Mouse (Mus musculus) CD4-positive helper T cell, adult 2 months (primary cell): ENCODE measurements around the gene Larp6.

Source experiments
- DNase-seq: peaks from one replicate; pipeline ENCODE4 v3.0.0-alpha.2; 2012; ENCODE audit warnings: low read depth, missing footprints, low spot score

The Larp6 gene

GRCm38 (mm10) chr9:60712771-60713541 is at the start of gene Larp6:
Gene Larp6 (plus strand): TSS chr9:60712989.
- peak; percentile 11 for DNase-seq

- DNase-seq: no peak
Observed at GRCm38 (mm10) chr9:60664385-60664784, 48.4 kb upstream of the Larp6 start.

DNA sequence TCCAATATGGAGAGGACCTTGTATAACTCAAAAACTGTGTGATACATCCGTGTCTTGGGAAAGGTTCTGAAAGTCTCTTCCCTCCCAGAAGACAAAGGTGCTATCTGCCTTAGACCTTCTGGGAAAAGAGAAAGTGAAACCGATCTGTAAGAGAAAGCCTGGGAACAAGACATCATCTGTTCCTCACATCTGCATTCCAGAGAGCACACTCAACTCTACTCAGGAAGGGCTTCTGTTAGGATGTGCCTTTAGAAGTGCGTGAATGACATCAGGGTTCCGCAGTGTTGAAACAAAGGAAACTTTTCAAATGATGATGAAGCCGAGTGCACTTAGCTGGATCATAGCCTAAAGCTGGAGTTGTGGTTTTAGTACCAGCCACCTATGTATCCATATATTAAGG is 47.9 kb upstream of the Larp6 start:
- no peak for DNase-seq

DNA sequence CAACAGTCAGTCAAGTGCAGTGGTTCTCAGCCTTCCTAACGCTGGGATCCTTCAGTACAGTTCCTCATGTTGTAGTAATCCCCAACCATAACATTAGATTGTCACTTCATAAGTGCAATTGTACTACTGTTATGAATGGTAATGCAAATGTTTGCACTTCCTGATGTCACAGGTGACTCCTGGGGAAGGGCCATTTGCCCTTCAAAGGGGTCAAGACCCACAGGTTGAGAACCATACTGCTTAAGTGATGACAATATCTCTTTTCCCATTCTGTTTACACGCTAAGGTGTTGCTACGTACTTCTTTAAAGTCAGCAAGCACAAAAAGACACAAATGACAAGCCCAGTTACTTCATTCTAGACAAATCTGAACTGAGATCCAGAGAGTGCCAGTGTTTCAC is 47.3 kb upstream of the Larp6 start:
- DNase-seq: no peak

GRCm38 (mm10) chr9:60668886-60669285 is 43.9 kb upstream of the Larp6 start:
- DNase-seq: no peak

DNA sequence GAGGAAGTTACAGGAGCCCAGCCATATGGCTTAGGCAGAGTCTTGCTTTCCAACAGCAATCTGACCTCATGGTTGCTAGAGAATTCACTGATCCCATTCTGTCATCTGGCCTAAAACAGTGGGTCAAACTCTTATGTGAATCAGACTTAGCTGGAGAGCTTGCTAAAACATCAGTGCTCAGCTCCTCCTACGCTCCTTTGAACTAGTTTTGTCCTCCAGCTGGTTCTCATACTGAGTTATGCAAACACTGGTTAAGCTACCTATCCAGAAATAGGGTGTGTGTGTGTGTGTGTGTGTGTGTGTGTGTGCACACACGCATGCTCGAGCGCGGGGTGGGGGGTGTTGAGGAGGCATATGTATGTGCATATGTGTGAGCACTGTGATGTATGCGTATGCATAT is 40.2 kb upstream of the Larp6 start:
- no peak for DNase-seq

DNA sequence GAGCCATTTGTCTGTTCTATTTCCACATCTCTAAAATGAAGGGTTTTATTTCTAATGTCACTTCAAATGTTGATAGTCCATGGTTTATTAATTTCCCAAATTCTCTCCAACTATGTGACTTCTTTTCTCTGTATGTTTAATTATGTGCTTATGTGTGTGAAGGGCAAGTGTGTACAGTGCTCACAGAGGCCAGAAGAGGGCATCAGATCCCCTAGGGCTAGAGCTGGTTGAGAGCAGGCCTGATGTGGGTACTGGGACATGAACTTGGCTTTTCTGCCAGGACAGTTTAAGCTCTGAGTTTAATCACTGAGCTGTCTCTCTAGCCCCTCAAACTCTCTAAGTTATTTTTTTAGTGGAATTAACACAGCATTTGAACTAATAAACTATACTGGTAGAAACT is 38.0 kb upstream of the Larp6 start:
- DNase-seq: no peak

DNA sequence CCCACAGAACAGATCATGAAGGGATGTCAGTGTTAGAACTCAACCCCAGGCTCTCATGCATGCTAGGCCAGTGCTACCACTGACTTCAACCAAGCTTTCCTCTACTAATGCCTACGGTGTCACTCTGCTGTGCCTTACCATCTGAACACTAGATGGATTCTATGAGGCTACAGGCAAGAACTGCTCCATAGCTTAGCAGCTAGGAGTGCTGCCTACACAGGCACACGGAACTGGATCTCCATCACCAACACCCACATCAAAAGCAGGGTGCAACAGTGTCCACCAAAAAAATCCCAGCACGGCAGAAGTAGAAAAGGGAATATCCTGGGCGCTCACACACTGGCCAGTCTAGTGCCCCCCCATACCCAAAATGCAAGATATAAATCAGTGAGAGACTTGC is 36.4 kb upstream of the Larp6 start:
- no peak for DNase-seq

DNA sequence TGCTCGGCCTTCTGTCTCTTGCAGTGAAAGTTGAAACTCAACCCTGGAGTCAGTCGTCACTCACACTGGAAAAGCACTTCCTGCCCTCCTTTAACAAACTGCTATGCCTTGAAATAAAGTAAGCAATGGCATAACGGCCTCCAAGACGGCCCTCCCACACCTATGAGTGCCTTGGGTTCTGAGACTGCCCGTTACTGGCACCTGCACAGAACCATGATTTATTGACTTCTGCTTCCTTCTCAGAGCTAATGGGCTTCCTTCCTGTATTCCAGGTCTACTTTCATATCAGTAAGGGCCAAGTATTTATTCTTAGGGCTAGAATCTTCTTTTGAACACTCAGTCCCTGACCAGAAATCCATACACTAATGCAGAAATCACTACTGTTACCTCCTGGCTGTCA is 33.9 kb upstream of the Larp6 start:
- no peak for DNase-seq

- no peak for DNase-seq
Observed at GRCm38 (mm10) chr9:60681005-60681404, 31.8 kb upstream of the Larp6 start.

GRCm38 (mm10) chr9:60682753-60683152 is 30.0 kb upstream of the Larp6 start:
- DNase-seq: no peak

DNA sequence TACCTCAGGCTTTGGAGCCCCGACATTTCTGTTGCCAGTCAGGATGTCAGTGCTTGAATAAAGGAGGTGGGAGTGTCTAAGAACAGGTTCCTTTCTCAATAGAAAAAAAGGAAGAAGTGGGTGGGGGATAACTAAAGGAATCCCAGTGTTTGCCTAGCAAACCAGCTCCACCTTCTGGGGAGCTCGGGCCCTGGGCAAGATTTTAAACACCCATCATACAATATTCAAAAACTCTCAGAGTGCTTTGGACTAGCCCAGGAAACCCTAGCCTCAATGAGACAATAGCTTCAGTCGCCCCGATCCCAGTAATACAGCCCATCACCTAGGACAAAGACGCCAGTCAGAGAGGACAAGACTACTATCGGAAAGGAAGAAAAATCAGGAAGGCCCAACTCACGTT is 25.4 kb upstream of the Larp6 start:
- no peak for DNase-seq

DNA sequence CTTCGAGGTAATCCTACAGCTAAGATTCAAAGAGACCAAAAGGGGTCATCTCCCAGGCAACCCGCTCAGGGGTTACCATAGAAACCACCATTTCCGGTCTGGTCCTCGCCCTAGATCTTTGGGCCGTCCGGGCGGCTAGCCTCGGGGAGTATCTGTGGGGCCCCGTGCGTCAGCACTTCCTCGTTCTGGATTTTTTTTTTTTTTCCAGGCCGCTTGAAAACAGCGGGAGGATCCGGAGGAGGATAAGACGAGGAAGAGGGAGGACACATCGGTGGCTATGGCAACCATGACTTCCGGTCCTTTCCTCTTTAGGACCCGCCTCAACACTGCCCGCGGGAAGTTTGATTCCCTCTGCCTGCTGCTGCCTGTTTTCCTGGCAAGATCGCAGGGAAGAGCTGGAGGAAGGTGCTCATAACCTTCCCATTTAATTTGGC is 24.9 kb upstream of the Larp6 start, which contains the start of gene Lrrc49:
Gene Lrrc49, minus strand, starts transcription at position 268 of the 434 bp plus-strand sequence.
- DNase-seq: peak; percentile 75

GRCm38 (mm10) chr9:60692624-60693023 is 20.2 kb upstream of the Larp6 start:
- no peak for DNase-seq

- DNase-seq: no peak
Observed at GRCm38 (mm10) chr9:60693986-60694385, 18.8 kb upstream of the Larp6 start.

DNA sequence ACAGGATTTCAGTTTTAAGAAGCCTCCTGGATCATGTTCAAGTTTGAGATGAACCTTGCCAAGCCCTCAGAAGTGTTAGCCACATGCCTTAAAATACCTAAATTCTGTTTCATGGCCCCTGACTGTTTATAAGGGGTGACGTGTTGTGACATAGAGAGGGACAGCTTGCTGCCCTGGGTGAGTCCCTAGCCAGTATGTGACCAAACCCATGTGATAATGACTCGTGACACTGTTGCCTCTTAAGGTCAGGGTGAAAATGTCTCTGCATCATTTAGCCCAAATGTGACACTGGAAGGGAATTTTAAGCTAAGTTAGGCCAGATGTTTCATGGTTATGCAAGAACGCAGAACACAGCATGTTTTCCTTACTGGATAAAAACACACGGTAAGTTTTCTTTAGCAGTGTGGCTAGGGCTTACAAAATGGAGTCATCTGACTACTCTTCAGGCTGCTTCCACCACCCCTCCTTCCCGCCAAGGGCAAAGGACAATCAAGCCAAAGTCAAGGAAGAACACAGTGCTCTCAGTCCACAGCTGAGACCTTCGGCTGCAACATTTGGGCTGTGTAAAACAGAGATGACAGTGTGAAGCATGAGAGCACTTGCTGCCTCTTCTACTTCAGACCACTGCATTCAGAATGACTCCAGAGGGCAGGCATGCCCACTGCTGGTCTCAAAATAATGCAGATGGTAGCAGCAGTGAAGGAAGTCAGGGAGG is 16.4 kb upstream of the Larp6 start:
- no peak for DNase-seq

DNA sequence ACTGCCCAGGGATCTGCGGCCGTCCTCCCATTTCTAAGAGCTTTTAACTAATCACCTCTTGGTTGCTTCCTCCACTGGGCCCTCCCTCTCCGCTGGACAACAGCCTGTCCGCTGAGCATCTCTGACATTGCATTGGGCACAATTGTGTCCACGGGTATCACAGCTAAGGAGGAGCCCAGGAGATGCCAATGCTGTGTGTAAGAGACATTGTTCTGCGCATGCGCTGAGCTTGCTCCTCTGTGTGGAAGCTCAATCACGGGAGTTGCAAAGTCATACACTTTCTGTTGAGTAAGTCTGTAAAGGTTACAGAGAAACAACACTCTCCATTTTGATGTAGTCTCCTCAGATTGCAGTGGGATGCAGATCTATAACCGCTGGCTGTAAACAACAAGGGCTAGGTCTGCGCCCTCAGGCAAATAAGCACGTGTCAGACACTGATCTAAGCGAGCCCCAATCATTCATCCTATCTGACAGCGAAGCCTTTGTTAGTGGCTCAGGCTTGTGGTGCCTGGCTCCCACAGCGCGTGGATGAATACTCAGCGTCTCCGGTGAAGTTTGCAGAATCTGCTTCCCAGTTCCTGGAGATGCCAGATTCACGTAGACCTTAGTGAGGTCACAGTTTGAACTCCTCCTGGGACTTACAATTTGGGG is 13.1 kb upstream of the Larp6 start:
- DNase-seq: no peak

GRCm38 (mm10) chr9:60707594-60707993 is 5.2 kb upstream of the Larp6 start:
- DNase-seq: no peak

GRCm38 (mm10) chr9:60708606-60709005 is 4.2 kb upstream of the Larp6 start:
- DNase-seq: no peak

- no peak for DNase-seq
Observed at GRCm38 (mm10) chr9:60709721-60710120, 3.1 kb upstream of the Larp6 start.

DNA sequence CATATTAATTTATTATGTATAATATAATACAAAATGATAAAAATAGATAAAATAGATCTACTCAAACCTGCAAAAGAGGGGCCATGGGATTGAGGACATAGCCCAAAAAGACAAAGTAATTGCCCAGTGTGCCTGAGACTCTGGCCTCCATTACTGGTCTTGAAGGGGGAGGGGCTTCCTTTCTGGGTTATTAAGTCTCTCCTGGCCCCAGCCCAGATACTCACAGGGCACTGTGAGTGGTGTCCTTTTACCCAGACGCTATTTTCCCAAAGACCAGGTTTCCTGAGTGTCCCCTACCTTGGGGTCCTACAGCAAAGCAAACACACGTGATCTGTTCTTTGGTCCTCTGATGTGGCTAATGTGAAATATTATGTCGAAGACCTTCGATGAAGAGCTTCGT is 778 bp upstream of the Larp6 start:
- no peak for DNase-seq

GRCm38 (mm10) chr9:60713616-60714015 is 827 bp downstream of the Larp6 start:
- DNase-seq: no peak

DNA sequence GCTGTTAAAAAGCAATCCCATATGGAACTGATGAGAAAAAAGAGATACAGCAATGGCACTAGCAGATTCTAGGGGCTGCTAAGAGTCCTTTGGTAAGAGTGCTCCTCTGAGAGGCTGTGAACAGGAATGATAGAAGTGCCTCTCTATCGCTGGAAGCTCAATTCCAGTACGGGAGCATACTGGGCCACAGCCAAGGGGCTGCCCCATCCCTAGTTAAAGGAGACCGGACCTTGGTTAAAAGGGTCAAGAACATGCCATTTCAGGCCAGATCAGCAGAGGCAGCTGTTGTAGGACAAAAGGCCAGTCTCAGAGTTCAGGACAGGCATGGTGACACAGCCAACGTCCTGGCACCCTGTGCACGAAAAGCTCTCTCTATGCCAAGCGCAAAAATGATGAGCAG is 1.4 kb downstream of the Larp6 start:
- no peak for DNase-seq
